Mouse (Mus musculus) lung, postnatal 0 days (tissue): ENCODE measurements at regions not wholly inside any gene's neighbourhood (a gene's known extent, or its start where the extent isn't known, plus 50 kb on each side); places are given as distances from the start of the nearest gene placed in this dataset.

Experiments used
- CTCF ChIP-seq: IDR thresholded peaks from 2 replicates; pipeline ENCODE4 v1.5.1; 2016; ENCODE audit warnings: antibody characterized with exemption, mild to moderate bottlenecking
- EP300 ChIP-seq: IDR thresholded peaks from 2 replicates; pipeline ENCODE4 v1.6.1; 2016; ENCODE audit warnings: antibody characterized with exemption, mild to moderate bottlenecking, control low read depth

DNA sequence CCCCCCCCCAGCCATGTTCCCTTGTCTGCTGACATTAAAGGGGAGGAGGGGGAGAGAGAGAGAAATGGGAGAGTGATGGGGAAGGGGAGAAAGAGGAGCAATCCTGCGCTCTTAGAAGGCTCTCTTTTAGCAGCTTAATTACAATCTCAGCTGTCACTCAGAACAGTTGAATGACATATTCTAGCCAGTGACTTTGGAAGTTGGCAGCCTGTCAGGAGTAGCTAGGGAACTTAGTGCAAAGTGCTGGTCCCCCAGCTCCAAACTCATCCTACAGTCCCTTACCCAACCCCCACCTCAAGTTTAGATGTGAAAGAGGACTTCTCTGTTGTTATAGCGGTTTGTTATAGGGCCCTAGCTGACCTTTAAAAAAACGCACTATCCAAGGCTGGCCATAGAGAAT, 604.9 kb downstream of the Ebf1 start:
- TF ChIP-seq CTCF (no peak), EP300 (no peak)
